Mouse (Mus musculus): ENCODE measurements around the gene Fgf15.

The Fgf15 gene

DNA sequence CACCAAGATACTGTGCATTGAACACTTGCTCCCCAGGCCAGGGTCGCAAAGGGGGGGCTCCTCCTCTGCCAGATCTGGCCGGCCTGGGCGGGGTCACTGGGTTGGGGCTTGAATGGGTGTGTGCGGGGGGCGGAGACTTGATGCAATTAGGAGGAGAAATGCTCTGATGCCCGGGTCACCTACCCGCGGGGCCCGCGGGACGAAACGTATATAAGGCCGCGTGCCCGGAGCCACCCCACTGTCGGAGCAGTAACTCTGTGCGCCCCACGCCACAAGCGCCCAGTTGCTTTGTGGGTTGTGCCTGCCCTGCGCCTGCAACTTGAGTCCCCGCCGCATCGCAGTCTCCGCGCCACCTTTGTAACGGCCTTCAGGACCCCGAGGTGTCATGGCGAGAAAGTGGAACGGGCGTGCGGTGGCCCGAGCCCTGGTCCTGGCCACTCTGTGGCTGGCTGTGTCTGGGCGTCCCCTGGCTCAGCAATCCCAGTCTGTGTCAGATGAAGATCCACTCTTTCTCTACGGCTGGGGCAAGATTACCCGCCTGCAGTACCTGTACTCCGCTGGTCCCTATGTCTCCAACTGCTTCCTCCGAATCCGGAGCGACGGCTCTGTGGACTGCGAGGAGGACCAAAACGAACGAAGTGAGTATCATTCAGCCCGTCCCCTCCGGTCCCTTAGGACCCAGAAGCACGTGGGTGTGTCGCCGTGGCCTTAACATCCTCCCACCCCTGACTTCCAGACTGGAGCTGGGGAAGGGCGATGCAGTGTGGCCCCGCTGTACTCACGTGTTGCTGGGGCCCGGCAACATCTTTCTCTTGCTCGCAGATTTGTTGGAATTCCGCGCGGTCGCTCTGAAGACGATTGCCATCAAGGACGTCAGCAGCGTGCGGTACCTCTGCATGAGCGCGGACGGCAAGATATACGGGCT, at the start of gene Fgf15:
Fgf15 (plus strand) TSS at position 238 of the 925 bp plus-strand sequence.
- no peak for DNase-seq (ENCODE audit: low spot score)

GRCm38 (mm10) chr7:144847067-144847466, 49.3 kb upstream of the Fgf15 start, which contains the start of gene Fgf4:
Fgf4 (plus strand) TSS chr7:144847367.
- no peak for DNase-seq (ENCODE audit: low spot score)

- no peak for DNase-seq (ENCODE audit: low spot score)
Observed at GRCm38 (mm10) chr7:144851321-144851720, 45.0 kb upstream of the Fgf15 start.

GRCm38 (mm10) chr7:144854966-144855365, 41.4 kb upstream of the Fgf15 start:
- DNase-seq (ENCODE audit: low spot score): no peak

- DNase-seq (ENCODE audit: low spot score): no peak
Observed at GRCm38 (mm10) chr7:144857158-144857557, 39.2 kb upstream of the Fgf15 start.

DNA sequence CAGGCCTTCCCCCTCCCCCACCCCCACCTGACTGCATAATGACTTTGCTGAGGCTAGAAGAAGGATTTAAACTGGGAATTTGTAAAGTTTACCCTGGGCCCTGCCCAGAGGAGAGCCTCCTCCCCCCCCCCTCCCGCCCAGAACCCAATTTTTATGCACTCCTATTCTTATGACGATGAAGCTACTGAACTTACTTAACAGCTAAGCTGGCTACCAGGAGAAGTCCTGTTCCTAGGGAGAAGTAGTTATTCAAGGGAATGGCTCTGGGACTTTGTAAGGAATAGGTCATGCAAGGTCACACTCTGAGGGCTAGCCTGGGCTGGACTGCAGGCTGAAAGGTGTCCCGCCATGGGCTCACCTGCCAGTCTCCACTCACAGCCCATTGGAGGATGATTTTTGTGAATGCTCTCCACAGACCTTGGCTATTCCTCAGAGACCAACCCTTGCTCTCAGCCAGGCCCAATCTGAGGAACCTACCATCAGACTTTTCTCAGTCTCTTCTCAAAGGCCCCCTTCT, 38.4 kb upstream of the Fgf15 start:
- DNase-seq (ENCODE audit: low spot score): no peak

GRCm38 (mm10) chr7:144858702-144859101, 37.6 kb upstream of the Fgf15 start:
- DNase-seq (ENCODE audit: low spot score): no peak

DNA sequence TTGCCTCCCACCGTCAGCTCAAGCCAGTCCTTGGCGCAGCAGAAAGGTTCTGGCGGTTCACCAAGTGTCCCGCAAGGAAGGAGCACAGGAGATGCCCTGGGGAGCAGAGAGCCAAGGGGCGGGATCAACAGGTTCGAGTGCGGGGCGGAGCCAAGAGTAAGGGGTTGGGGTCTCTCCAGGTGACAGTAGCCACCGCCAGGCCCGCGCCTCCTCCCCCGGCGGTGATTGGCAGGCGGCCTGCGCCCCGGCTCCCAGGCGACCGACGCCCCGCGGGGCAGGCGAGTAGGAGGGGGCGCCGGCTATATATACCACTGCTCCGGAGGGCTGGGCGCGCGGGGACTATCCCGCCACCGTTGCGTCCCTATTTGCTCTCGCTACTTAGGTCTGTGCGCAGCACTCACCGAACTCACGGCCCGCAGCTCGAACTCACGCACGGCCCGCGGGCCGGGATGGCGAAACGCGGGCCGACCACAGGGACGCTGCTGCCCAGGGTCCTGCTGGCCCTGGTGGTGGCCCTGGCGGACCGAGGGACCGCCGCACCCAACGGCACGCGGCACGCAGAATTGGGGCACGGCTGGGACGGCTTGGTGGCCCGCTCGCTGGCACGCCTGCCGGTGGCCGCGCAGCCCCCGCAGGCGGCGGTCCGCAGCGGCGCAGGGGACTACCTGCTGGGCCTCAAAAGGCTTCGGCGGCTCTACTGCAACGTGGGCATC, 35.1 kb upstream of the Fgf15 start:
- no peak for DNase-seq (ENCODE audit: low spot score)

GRCm38 (mm10) chr7:144861769-144862070, 34.6 kb upstream of the Fgf15 start:
- no peak for DNase-seq (ENCODE audit: low spot score)

DNA sequence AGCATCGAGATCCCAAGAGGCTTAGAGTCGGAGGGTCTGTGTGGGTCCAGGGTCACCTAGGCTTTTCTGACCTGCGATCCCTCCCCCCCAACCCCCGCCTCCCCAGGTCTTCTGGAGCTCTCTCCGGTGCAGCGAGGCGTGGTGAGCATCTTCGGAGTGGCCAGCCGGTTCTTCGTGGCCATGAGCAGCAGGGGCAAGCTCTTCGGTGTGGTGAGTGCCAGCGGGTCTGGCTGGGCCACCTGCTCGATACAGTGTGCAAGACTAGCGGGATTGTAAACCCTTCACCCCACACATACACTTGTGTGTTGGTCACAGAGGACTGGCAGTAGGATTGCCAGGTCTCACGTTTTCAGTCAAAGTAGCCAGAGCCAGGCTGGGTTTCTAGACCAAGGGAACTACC, 34.2 kb upstream of the Fgf15 start:
- DNase-seq (ENCODE audit: low spot score): no peak

GRCm38 (mm10) chr7:144862712-144863111, 33.6 kb upstream of the Fgf15 start:
- no peak for DNase-seq (ENCODE audit: low spot score)

GRCm38 (mm10) chr7:144863196-144863595, 33.1 kb upstream of the Fgf15 start:
- no peak for DNase-seq (ENCODE audit: low spot score)

- no peak for DNase-seq (ENCODE audit: low spot score)
Observed at GRCm38 (mm10) chr7:144864160-144864670, 32.1 kb upstream of the Fgf15 start.

DNA sequence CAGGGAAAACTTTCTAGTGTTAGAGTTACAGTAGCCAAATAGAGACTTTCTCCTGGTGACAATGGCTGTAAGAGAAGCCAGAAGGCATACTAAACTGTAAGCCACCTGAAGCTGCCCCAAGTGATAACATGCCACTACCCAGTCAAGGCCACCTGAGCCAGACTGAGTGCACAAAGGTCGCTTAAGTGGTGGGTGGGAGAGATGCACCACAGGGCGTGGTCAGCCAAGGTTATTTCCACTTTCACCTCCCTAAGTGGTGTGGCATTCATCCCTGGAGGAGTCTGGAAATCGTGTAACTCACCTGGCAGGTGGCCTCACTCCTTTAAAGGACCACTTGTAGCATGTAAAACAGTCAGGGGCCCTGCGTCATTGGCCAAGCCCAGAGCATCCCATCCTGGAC, 29.2 kb upstream of the Fgf15 start:
- no peak for DNase-seq (ENCODE audit: low spot score)

DNA sequence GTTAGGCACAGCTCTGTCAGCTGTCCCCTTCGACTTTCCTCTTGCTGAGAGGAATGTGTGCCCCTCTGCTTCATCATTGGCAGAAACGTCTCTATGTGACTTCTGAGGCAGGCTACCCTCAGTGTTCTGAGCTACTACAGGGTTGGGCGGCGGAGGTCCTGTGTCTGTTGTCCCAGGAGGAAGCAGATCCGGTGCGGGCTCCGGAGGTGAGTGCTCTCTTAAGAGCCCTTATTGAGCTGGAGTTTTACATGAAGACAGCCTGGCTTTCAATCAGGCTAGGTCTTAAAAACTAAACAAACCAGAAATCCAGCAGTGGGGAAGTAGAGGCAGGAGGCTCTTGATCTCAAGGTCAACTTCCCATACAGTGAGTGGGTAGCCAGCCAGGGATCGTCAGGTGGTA, 28.7 kb upstream of the Fgf15 start:
- DNase-seq (ENCODE audit: low spot score): no peak

- no peak for DNase-seq (ENCODE audit: low spot score)
Observed at GRCm38 (mm10) chr7:144872420-144872819, 23.9 kb upstream of the Fgf15 start.

- no peak for DNase-seq (ENCODE audit: low spot score)
Observed at GRCm38 (mm10) chr7:144873160-144873559, 23.2 kb upstream of the Fgf15 start.

DNA sequence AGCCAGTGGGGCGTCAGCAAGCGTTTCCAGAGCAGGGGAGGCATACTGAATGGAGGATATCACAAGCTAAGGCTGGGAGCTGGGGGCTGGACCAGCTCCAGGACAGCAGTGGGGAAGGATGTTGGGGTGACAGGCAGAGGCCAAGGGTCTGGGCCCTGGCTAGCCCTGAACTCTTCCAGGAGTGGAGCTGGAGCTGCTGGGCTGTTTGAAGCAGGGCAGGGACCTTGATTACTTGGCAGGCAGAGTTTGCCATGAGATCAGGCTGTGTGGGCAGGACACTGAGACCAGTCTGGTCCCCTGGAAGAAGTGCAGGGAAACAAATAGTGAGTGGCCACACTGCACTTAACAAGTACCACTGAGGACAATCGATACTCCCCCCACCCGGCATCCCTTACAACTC, 22.1 kb upstream of the Fgf15 start:
- no peak for DNase-seq (ENCODE audit: low spot score)

DNA sequence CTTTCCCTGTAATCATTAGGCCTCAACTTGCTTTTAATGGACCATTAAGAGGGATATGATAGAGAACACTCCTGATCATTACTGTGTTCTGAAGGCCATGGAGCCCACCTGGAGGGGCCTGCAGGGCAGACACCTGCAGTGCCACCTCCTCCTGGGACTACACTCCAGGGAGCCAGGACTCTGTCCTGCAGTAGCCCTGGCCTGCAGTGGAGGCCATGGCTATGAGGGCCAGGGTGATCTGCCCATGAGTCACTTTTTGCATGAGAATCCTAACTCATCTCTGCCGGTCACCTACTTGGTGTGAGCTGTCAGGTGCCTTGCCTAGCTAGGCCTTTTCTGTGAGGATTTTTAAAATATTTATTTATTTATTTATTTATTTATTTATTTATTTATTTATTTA, 17.9 kb upstream of the Fgf15 start:
- no peak for DNase-seq (ENCODE audit: low spot score)

GRCm38 (mm10) chr7:144883106-144883505, 13.2 kb upstream of the Fgf15 start:
- no peak for DNase-seq (ENCODE audit: low spot score)

GRCm38 (mm10) chr7:144887672-144888071, 8.7 kb upstream of the Fgf15 start:
- no peak for DNase-seq (ENCODE audit: low spot score)

- DNase-seq (ENCODE audit: low spot score): no peak
Observed at GRCm38 (mm10) chr7:144888564-144889299, 7.6 kb upstream of the Fgf15 start.

All from layer of hippocampus, adult 9-10 months (tissue).